Mouse (Mus musculus) midbrain, postnatal 0 days (tissue): ENCODE data around the gene Slc15a2. TPM values are rescaled to one million over a fixed set of nuclear protein-coding genes. Genes with fewer than 3 reads are reported as not detected.

Source experiments
- ATAC-seq: fragments of 200-750 bp; cut with Nextera tagmentation; 2 replicates; pipeline ENCODE4 v1.8.0; 2017; ENCODE audit warnings: moderate number of reproducible peaks, mild to moderate bottlenecking, moderate TSS enrichment, moderate library complexity; ENCODE audit not compliant: low FRiP score
- DNase-seq: peaks from one replicate; pipeline ENCODE4 v3.0.0-alpha.2; 2015; ENCODE audit warnings: low spot score
- H3K27ac ChIP-seq: fragments of 300-500 bp; sonication (generic); 2 replicates; pipeline ENCODE4 v1.5.1; 2014; ENCODE audit warnings: low read depth, mild to moderate bottlenecking, low read length, mixed read lengths
- H3K27me3 ChIP-seq: fragments of 300-500 bp; sonication (generic); 2 replicates; pipeline ENCODE4 v1.6.1; 2014; ENCODE audit warnings: low read length, control low read depth, mixed read lengths; ENCODE audit not compliant: insufficient read depth
- H3K36me3 ChIP-seq: fragments of 300-500 bp; sonication (generic); 2 replicates; pipeline ENCODE4 v1.6.1; 2014; ENCODE audit warnings: low read length, control low read depth, mixed read lengths; ENCODE audit not compliant: insufficient read depth
- H3K4me1 ChIP-seq: fragments of 300-500 bp; sonication (generic); 2 replicates; pipeline ENCODE4 v1.6.1; 2014; ENCODE audit warnings: mild to moderate bottlenecking, control low read depth, antibody characterized with exemption, low read length, mixed read lengths; ENCODE audit not compliant: insufficient read depth
- H3K4me2 ChIP-seq: fragments of 300-500 bp; sonication (generic); 2 replicates; pipeline ENCODE4 v1.6.1; 2014; ENCODE audit warnings: low read depth, mild to moderate bottlenecking, low read length, mixed read lengths; ENCODE audit not compliant: poor library complexity, severe bottlenecking
- H3K4me3 ChIP-seq: fragments of 300-500 bp; sonication (generic); 2 replicates; pipeline ENCODE4 v1.5.1; 2014; ENCODE audit warnings: low read depth, mild to moderate bottlenecking, low read length, moderate library complexity
- H3K9ac ChIP-seq: fragments of 300-500 bp; sonication (generic); replicated peaks from 2 replicates; pipeline ENCODE4 v1.6.1; 2014; ENCODE audit warnings: mild to moderate bottlenecking, low read length, moderate library complexity, mixed read lengths; ENCODE audit not compliant: poor library complexity, severe bottlenecking
- H3K9me3 ChIP-seq: fragments of 300-500 bp; sonication (generic); 2 replicates; pipeline ENCODE4 v1.6.1; 2016; ENCODE audit warnings: low read length, control low read depth
- CTCF ChIP-seq: IDR thresholded peaks from 2 replicates; pipeline ENCODE4 v1.5.1; 2016; ENCODE audit warnings: antibody characterized with exemption, mild to moderate bottlenecking
- WGBS: fragments of 180-500 bp; shearing (Covaris S2); extraction: QIAGEN DNeasy Blood & Tissue Kit; methylation state at CpG from one replicate; pipeline ENCODE4 v1.1.7; 2014; 5-methylcytosine and 5-hydroxymethylcytosine counted together
- polyA plus RNA-seq: library from polyadenylated mRNA; unstranded; fragments of >200 nt; fragmentation: Nextera tagmentation; extraction: Ambion mirVana; gene quantifications from 2 replicates; pipeline ENCODE4 v1.2.1, GENCODE M21; 2015
- total RNA-seq: library from RNA; depleted of rRNA; stranded (reverse); fragments of >200 nt; gene quantifications from 2 replicates; pipeline ENCODE4 v1.2.3, GENCODE M21; 2014

Gene Slc15a2
- total and polyA plus RNA-seq, 2 experiments from 2014 or later: 19.7 to 24.8 TPM

- H3K9ac ChIP-seq: no peak overlapping the region
- no peaks in the 10 kb centered on the region for H3K4me1 ChIP-seq
- ATAC-seq (no peak), DNase-seq (no peak)
- TF ChIP-seq CTCF: no peak
- H3K9me3 ChIP-seq: no peaks in the 10 kb centered on the region
- 95% methylated on average over 3 of the region's 3 CpGs for WGBS
- H3K27ac ChIP-seq: no peak overlapping the region
- no peak overlapping the region for H3K4me3 ChIP-seq
- no peak overlapping the region for H3K4me2 ChIP-seq
- no peaks in the 10 kb centered on the region for H3K36me3 ChIP-seq
- no peaks in the 10 kb centered on the region for H3K27me3 ChIP-seq
These were observed 32.8 kb downstream of the Slc15a2 start for GRCm38 (mm10) chr16:36751979-36752378.

DNA sequence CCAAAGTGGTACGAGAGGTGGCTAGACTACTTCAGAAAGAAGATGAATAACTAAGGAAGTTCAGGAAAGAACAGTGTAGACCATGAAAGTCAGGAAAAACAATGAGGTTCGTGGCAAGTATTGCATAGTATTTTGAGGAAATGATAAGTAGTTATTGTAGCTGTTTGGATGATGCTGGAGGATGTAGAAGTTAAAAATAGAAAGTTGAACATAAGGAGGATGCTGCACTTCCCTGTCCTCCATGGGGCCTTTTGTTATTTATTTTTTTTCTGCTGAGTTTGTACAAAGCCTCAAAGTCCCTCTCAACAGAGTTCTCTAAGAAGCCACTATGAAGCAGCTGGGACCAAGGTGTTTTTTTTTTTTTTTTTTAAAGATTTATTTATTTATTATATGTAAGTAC is 37.0 kb downstream of the Slc15a2 start:
- Histone ChIP-seq H3K36me3 (no peaks in the 10 kb centered on the region), H3K9me3 (no peaks in the 10 kb centered on the region), H3K4me3 (no peak overlapping the region), H3K27ac (no peak overlapping the region), H3K27me3 (no peaks in the 10 kb centered on the region), H3K9ac (no peak overlapping the region), H3K4me2 (no peak overlapping the region), H3K4me1 (no peaks in the 10 kb centered on the region)
- ATAC-seq (no peak), DNase-seq (no peak)
- 85% methylated on average over 2 of the region's 2 CpGs for WGBS
- TF ChIP-seq CTCF: no peak

GRCm38 (mm10) chr16:36747068-36747467 is 37.7 kb downstream of the Slc15a2 start:
- WGBS: 88% methylated on average over 4 of the region's 4 CpGs
- Histone ChIP-seq H3K4me1 (no peaks in the 10 kb centered on the region), H3K9me3 (no peaks in the 10 kb centered on the region), H3K27ac (no peak overlapping the region), H3K4me3 (no peak overlapping the region), H3K27me3 (no peaks in the 10 kb centered on the region), H3K9ac (no peak overlapping the region), H3K36me3 (no peaks in the 10 kb centered on the region), H3K4me2 (no peak overlapping the region)
- no peak for TF ChIP-seq CTCF
- no peak for DNase-seq
- no peak for ATAC-seq

GRCm38 (mm10) chr16:36743580-36743979 is 41.2 kb downstream of the Slc15a2 start:
- no peak for TF ChIP-seq CTCF

DNA sequence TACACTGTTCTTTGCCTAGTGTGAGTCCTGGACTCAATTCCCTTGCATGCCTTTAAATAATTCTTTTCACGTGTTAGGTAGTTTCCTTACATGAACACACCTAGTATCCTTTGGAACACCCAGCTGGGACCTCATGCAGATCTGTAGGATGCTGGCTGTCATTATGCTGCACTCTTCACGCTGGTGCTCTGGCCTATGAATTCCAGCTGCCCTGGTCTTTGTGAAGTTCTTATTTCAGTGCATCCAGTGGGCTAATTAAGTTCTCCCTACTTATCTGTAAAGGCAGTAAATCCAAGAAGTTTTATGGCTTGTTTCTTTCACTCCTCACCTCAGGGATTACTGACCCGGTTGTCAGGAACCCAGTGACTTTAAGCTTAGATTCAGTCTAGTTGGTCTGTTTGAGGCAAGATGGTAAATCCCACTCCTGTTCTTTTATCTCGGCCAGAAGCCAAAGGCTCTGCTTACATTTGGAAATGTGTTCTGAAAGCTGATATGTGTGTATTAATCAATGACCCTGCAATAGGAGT is 45.3 kb downstream of the Slc15a2 start:
- DNase-seq (no peak), ATAC-seq (no peak)
- Histone ChIP-seq H3K27me3 (no peaks in the 10 kb centered on the region), H3K9me3 (no peaks in the 10 kb centered on the region), H3K9ac (no peak overlapping the region), H3K36me3 (no peaks in the 10 kb centered on the region), H3K4me3 (no peak overlapping the region), H3K4me2 (no peak overlapping the region), H3K4me1 (no peaks in the 10 kb centered on the region), H3K27ac (no peak overlapping the region)
- TF ChIP-seq CTCF: no peak
- 35% methylated on average over 4 of the region's 4 CpGs for WGBS

More at GRCm38 (mm10) chr16:36743580-36743979, 41.2 kb downstream of the Slc15a2 start:
- no peak overlapping the region for H3K9ac ChIP-seq
- H3K27ac ChIP-seq: no peak overlapping the region
- H3K4me2 ChIP-seq: no peak overlapping the region
- H3K27me3 ChIP-seq: no peaks in the 10 kb centered on the region
- no peaks in the 10 kb centered on the region for H3K36me3 ChIP-seq
- 92% methylated on average over 8 of the region's 8 CpGs for WGBS
- H3K4me3 ChIP-seq: no peak overlapping the region
- DNase-seq: no peak
- no peaks in the 10 kb centered on the region for H3K9me3 ChIP-seq
- H3K4me1 ChIP-seq: no peaks in the 10 kb centered on the region
- no peak for ATAC-seq

GRCm38 (mm10) chr16:36735421-36735820 is 49.3 kb downstream of the Slc15a2 start:
- Histone ChIP-seq H3K4me2 (no peak overlapping the region), H3K4me1 (no peaks in the 10 kb centered on the region), H3K9me3 (no peaks in the 10 kb centered on the region), H3K9ac (no peak overlapping the region), H3K27ac (no peak overlapping the region), H3K4me3 (no peak overlapping the region), H3K36me3 (no peaks in the 10 kb centered on the region), H3K27me3 (no peaks in the 10 kb centered on the region)
- WGBS: 90% methylated on average over 3 of the region's 3 CpGs
- DNase-seq: no peak
- no peak for ATAC-seq
- 0 out of 2 replicates have a peak, but pooled peaks have one; percentile 5 for TF ChIP-seq CTCF
